In the genomic region with DNA sequence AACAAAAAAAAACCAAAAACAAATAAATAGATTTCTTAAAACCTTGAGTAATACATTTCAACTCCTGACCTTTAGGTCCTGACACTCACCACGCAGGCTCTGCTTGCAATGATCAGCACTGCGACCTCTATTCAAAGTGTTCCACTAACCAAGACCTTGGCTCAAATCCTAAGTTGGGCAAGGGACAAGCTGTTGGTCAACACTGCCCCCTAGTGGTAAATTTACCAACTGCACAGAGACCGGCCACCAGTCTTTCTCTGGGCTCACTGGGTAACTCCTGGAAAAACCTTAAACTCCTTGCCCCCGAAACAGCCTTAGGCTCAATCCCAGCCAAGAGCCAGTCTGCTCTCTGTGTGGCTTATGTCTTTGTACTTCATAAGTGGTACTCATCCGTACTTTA, we compare ENCODE assay signal across 1 mouse cellular context.
A peak's percentile ranks its signal among the peaks of the same experiment; 100 is the strongest.
TF ChIP-seq lines count a peak whose summit lies in the region.

No protein-coding gene starts in this region.

TF ChIP-seq in MEL, 35 proteins besides CTCF, POLR2A, EP300 and RAD21 (continued from another document):
- TF ChIP-seq ZKSCAN1 (IDR thresholded peaks at IDR 0.05; ENCODE audit: low read depth, low read length) (no peak), SMC3 (IDR thresholded peaks at IDR 0.05; ENCODE audit: low read depth, low read length) (peak; percentile 99), MAX (IDR thresholded peaks at IDR 0.05; ENCODE audit: low read length) (no peak; the same call in 1 of the 2 replicates), ELF1 (IDR thresholded peaks at IDR 0.05; ENCODE audit: low read depth, low read length) (no peak), TAL1 (IDR thresholded peaks at IDR 0.05; ENCODE audit: low read length) (no peak), UBTF (IDR thresholded peaks at IDR 0.05; ENCODE audit: borderline replicate concordance, insufficient read depth, low read depth, low read length) (no peak), POLR2AphosphoS5 (IDR thresholded peaks at IDR 0.05; ENCODE audit: borderline replicate concordance, low read depth, low read length) (no peak), USF2 (IDR thresholded peaks at IDR 0.05; ENCODE audit: borderline replicate concordance in 1 of 2, insufficient read depth in 1 of 2, low read depth in 1 of 2, low read length in 2 of 2) (no peak), ZNF384 (IDR thresholded peaks at IDR 0.05; ENCODE audit: low read depth, low read length) (peak; percentile 85), MAFK (IDR thresholded peaks at IDR 0.05; ENCODE audit: borderline replicate concordance, low read depth, low read length) (no peak), MAZ (IDR thresholded peaks at IDR 0.05; ENCODE audit: low read depth, low read length) (no peak), E2F4 (IDR thresholded peaks at IDR 0.05; ENCODE audit: borderline replicate concordance, low read depth, low read length) (no peak), TCF12 (IDR thresholded peaks at IDR 0.05; ENCODE audit: low read depth, low read length) (no peak), GATA1 (IDR thresholded peaks at IDR 0.05; ENCODE audit: low read depth, low read length) (no peak)
